ENCODE assay signal across 9 mouse cellular contexts in the genomic region with DNA sequence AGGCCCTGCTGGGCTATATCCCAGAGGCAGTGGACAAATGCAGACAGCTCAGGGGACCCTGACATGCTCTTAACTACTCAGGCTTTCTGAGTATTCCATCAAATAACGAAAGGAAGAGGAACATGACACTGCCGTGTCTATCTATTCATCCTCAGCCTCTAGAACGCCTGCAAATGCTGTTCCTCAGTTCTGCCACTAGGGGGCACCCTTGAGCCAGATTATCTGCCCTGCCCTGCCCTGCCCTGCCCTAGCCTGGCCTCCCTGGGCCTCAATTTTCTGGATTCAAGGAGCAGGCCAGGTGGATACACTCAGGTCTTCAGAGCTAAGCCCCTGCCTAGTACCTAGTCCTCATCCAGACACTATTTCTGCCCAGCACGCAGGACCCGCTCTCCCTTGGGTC. TPM values are rescaled to one million over a fixed set of nuclear protein-coding genes. Genes with fewer than 3 reads are reported as not detected.
DNase-seq lines count a peak whose midpoint lies in the region; ATAC-seq and TF ChIP-seq lines count a peak whose summit lies in the region.
"Had no signal": no experiment of that assay in that cellular context is flagged by ENCODE, and none has a peak within 500 bp of the region (broad histone marks: within the 10 kb centered on the region; RNA-seq: fewer than 3 reads in every experiment).

No protein-coding gene starts in this region.

- peak; percentile 75 to 79 for DNase-seq in cerebellum, postnatal 10 days
- DNase-seq in lung, adult 2 months = peak; percentile 29
- no peak for DNase-seq in lung, adult 18-20 months
- DNase-seq in urinary bladder, postnatal 10 days (ENCODE audit: low spot score) = no peak
- no peak for DNase-seq in ovary, postnatal 36 days (ENCODE audit: low spot score)

- no peaks in the 10 kb centered on the region for H3K9me3 ChIP-seq in midbrain, embryonic 13.5 days
- H3K9me3 ChIP-seq: neural tube, embryonic 13.5 days had no signal

- H3K4me2 ChIP-seq in midbrain, embryonic 13.5 days (replicated peaks) = no peak overlapping the region
- H3K4me2 ChIP-seq: neural tube, embryonic 13.5 days had no signal

- peak; percentile 66 for TF ChIP-seq CTCF in lung, adult 2 months (IDR thresholded peaks at IDR 0.05; ENCODE audit: insufficient read depth, low read length)

- no peak for TF ChIP-seq POLR2A in lung, adult 2 months (IDR thresholded peaks at IDR 0.05; ENCODE audit: borderline replicate concordance, extremely low read depth, low read depth, low read length)

- no peak for ATAC-seq in cerebellum, adult (ENCODE audit: insufficient number of reproducible peaks, low FRiP score, low TSS enrichment)
- ATAC-seq in granulocyte monocyte progenitor cell, adult 5-6 weeks (replicated peaks; ENCODE audit: poor library complexity, severe bottlenecking) = peak; percentile 59
- ATAC-seq in midbrain, embryonic 13.5 days = no peak

- H3K36me3 ChIP-seq in midbrain, embryonic 13.5 days = peaks cover 43% of the 10 kb centered on the region

- no peak overlapping the region for H3K27ac ChIP-seq in midbrain, embryonic 13.5 days
- H3K27ac ChIP-seq: neural tube, embryonic 13.5 days had no signal

- no peaks in the 10 kb centered on the region for H3K27me3 ChIP-seq in midbrain, embryonic 13.5 days
- H3K27me3 ChIP-seq: neural tube, embryonic 13.5 days had no signal

- H3K4me1 ChIP-seq in lung, adult 2 months (ENCODE audit: control insufficient read depth, insufficient read depth, low read length) = no peaks in the 10 kb centered on the region
- 0 out of 2 replicates have a peak, but pooled peaks cover 10% of the 10 kb centered on the region for H3K4me1 ChIP-seq in midbrain, embryonic 13.5 days (replicated peaks)

- 42% methylated on average over 5 of the region's 5 CpGs for WGBS in lung, adult 2 months
- WGBS in midbrain, embryonic 13.5 days = 50% methylated on average over 5 of the region's 5 CpGs

- H3K4me3 ChIP-seq in lung, adult 2 months (replicated peaks; ENCODE audit: extremely low read depth, low read depth, low read length) = no peak overlapping the region
- no peak overlapping the region for H3K4me3 ChIP-seq in midbrain, embryonic 13.5 days (replicated peaks)
- H3K4me3 ChIP-seq: neural tube, embryonic 13.5 days had no signal

- H3K9ac ChIP-seq in midbrain, embryonic 13.5 days (replicated peaks) = peak overlapping the region; percentile 33; the same call in 1 of the 2 replicates
- H3K9ac ChIP-seq: neural tube, embryonic 13.5 days had no signal

RNA-seq across cellular contexts. Expression of gene Tbc1d16, which starts 24.9 kb away (rescaled TPM):
- polyA plus RNA-seq in lung, adult 2 months (2012; rRNA removed) = 15.8 and 17.6 TPM in 2 replicates
- total RNA-seq in granulocyte monocyte progenitor cell, adult 5-6 weeks (2014; fragmentation: Nextera tagmentation) = 3.3 and 8.6 TPM in 2 replicates
- 2.1 and 3.0 TPM in 2 replicates for total RNA-seq in granulocyte monocyte progenitor cell, adult 5-6 weeks (2017)
- polyA plus RNA-seq in midbrain, embryonic 13.5 days (2015; fragmentation: Nextera tagmentation; extraction: Ambion mirVana) = 50.0 and 53.1 TPM in 2 replicates

RNA-seq across cellular contexts. Expression of gene Ccdc40, which starts 24.9 kb away (rescaled TPM):
- 9.7 and 12.0 TPM in 2 replicates for polyA plus RNA-seq in lung, adult 2 months (2012; rRNA removed)
- 7.3 and 12.0 TPM in 2 replicates for total RNA-seq in granulocyte monocyte progenitor cell, adult 5-6 weeks (2014; fragmentation: Nextera tagmentation)
- total RNA-seq in granulocyte monocyte progenitor cell, adult 5-6 weeks (2017) = 9.0 and 11.8 TPM in 2 replicates
- 17.6 and 18.1 TPM in 2 replicates for polyA plus RNA-seq in midbrain, embryonic 13.5 days (2015; fragmentation: Nextera tagmentation; extraction: Ambion mirVana)

Comparison
In these comparisons a context has a peak if more than half of its experiments do, and no peak if none do; other contexts are left out.
1. DNase-seq: peak in cerebellum, postnatal 10 days (2 of 2) and lung, adult 2 months (single experiment); none in lung, adult 18-20 months (0 of 2), urinary bladder, postnatal 10 days (single experiment) and ovary, postnatal 36 days (single experiment).